Mouse (Mus musculus) forebrain, embryonic 10.5 days (tissue): ENCODE results near the gene Tmem121. TPM values are rescaled to one million over a fixed set of nuclear protein-coding genes. Genes with fewer than 3 reads are reported as not detected.

Source experiments
- DNase-seq: peaks from one replicate; pipeline ENCODE4 v3.0.0-alpha.2; 2017; ENCODE audit warnings: low spot score; ENCODE audit errors: extremely low spot score
- H3K27ac ChIP-seq: fragments of 300-500 bp; sonication (generic); 2 replicates; pipeline ENCODE4 v1.5.1; 2016; ENCODE audit warnings: mild to moderate bottlenecking
- H3K27me3 ChIP-seq: fragments of 300-500 bp; sonication (generic); 2 replicates; pipeline ENCODE4 v1.6.1; 2016; ENCODE audit warnings: mild to moderate bottlenecking; ENCODE audit not compliant: poor library complexity, severe bottlenecking
- H3K36me3 ChIP-seq: fragments of 300-500 bp; sonication (generic); replicated peaks from 2 replicates; pipeline ENCODE4 v1.6.1; 2016; ENCODE audit warnings: mild to moderate bottlenecking, moderate library complexity
- H3K4me1 ChIP-seq: fragments of 300-500 bp; sonication (generic); 2 replicates; pipeline ENCODE4 v1.6.1; 2016
- H3K4me3 ChIP-seq: fragments of 300-500 bp; sonication (generic); 2 replicates; pipeline ENCODE4 v1.5.1; 2016; ENCODE audit warnings: mild to moderate bottlenecking, moderate library complexity
- H3K9me3 ChIP-seq: fragments of 300-500 bp; sonication (generic); 2 replicates; pipeline ENCODE4 v1.6.1; 2016; ENCODE audit warnings: mild to moderate bottlenecking, moderate library complexity
- WGBS: fragments of 180-500 bp; shearing (Covaris S2); methylation state at CpG from one replicate; pipeline ENCODE4 v1.1.7; 2016; 5-methylcytosine and 5-hydroxymethylcytosine counted together
- polyA plus RNA-seq: library from polyadenylated mRNA; unstranded; fragments of >200 nt; fragmentation: Nextera tagmentation; extraction: Ambion mirVana; gene quantifications from 2 replicates; pipeline ENCODE4 v1.2.1, GENCODE M21; 2016

The Tmem121 gene
- polyA plus RNA-seq, 1 experiment from 2014 or later, result 20.3 TPM

- H3K36me3 ChIP-seq, result peaks cover 28% of the 10 kb centered on the region
- H3K4me3 ChIP-seq, result no peak overlapping the region
- H3K4me1 ChIP-seq, result peaks cover 76% of the 10 kb centered on the region
- DNase-seq, result no peak
- WGBS, result 78% methylated on average over 20 of the region's 20 CpGs
- H3K27ac ChIP-seq, result no peak overlapping the region
- peaks cover 67% of the 10 kb centered on the region for H3K27me3 ChIP-seq
- no peaks in the 10 kb centered on the region for H3K9me3 ChIP-seq
These were observed 41.6 kb upstream of the Tmem121 start for GRCm38 (mm10) chr12:113144001-113144756.

DNA sequence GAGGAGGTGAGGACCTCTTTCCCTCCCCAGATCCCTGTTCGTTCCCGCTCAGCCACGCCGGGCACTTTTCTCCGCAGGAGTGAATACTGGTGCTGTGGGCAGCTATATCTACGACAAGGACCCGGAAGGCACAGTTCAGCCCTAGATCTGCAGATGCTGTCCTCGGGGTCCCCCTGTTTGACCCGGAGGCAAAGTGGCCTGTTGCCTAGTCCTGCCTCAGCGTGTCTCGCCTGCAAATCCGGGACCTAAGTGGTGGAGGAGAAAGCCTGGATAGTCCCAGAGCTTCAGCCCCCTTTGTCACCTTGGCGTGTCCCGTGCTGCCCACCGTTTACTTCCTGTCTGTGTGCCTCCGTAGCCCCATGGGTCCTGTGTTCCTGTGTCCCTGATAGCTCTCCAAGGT lies 40.8 kb upstream of the Tmem121 start:
- Histone ChIP-seq H3K4me3 (no peak overlapping the region), H3K9me3 (no peaks in the 10 kb centered on the region), H3K27me3 (peaks cover 74% of the 10 kb centered on the region), H3K4me1 (peaks cover 72% of the 10 kb centered on the region), H3K27ac (no peak overlapping the region), H3K36me3 (peaks cover 28% of the 10 kb centered on the region)
- WGBS, result 94% methylated on average over 16 of the region's 16 CpGs
- DNase-seq, result no peak

GRCm38 (mm10) chr12:113145591-113145990 lies 40.1 kb upstream of the Tmem121 start:
- H3K27me3 ChIP-seq, result peaks cover 79% of the 10 kb centered on the region
- H3K27ac ChIP-seq, result no peak overlapping the region
- H3K4me3 ChIP-seq, result no peak overlapping the region
- H3K36me3 ChIP-seq, result peaks cover 28% of the 10 kb centered on the region
- WGBS, result 85% methylated on average over 5 of the region's 5 CpGs
- no peaks in the 10 kb centered on the region for H3K9me3 ChIP-seq
- peaks cover 66% of the 10 kb centered on the region for H3K4me1 ChIP-seq
- no peak for DNase-seq

DNA sequence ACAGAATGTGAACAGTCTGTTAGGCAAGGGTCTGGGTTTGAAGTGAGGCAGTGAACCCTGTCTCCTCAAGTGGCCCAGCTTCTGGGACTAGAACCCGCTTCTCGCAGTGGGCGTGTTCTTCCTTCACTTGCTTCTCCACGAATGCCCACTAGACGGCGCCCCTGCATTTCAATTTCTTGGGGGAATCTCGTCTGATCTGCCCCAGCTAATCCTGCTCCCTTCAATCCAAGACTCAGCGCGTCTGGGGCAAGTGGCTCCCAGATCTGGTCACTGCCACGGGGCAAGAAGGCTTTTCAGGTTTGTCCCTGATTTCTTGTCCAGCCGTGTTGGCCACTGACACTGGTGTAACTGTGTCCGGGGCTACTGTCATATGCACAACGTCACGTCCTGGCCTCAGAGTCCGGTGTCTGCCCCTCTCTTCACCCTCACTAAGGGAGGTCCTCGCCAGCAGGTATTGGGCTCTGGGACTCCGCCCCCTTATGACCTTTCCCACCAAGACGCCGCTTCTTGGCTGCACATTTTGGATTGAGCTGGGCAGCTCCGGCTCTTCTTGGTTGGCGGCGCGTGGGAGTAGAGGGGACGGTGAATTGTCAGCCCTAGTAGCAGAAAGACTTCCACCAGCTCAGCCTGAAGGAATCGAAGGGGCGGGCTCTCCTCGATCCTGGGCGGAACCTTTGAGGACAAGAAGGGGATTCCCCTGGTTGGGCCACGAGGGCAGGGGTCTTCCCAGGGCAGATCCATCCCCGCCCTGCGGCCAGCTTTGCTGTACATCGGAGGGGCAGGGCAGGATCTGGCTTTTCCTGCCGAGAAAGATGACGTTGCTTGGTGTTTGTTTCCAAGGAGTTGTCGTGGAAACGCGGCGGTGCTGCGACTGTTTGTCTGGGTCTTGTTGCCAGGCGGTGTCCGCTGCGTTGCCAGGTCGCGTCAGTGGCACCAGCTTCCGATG lies 39.3 kb upstream of the Tmem121 start, which contains the start of gene Crip1:
Gene Crip1, plus strand, starts transcription at position 205 of the 946 bp plus-strand sequence.
- peak; percentile 78 for DNase-seq
- Histone ChIP-seq H3K27me3 (peaks cover 79% of the 10 kb centered on the region), H3K9me3 (no peaks in the 10 kb centered on the region), H3K4me1 (peaks cover 65% of the 10 kb centered on the region), H3K36me3 (peaks cover 28% of the 10 kb centered on the region), H3K27ac (peak within 1 kb of the TSS; percentile 41; the same call in 1 of the 2 replicates), H3K4me3 (peak within 1 kb of the TSS; percentile 31)
- whole genome bisulfite sequencing, result 6% methylated on average over 45 of the region's 45 CpGs

DNA sequence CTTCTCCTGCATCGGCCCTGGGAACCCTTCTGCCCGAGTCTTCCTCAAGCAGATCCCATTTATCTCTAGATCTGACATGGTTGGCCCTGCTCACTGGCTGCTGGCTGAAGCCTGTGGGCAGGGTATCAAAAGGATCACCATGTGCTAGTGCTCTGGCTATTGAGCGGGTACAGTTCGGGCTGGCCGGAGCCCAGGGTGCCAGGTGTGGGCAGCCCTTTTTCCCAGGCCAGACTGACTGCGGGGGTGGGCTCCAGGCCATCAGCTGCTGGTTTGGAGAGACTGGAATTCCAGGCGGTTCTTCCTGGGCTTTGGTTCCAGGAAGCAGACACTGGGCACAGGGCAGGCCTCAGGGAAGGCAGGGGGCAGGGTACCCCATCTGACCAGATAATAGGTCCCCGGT lies 38.2 kb upstream of the Tmem121 start:
- 89% methylated on average over 8 of the region's 8 CpGs for WGBS
- Histone ChIP-seq H3K27ac (no peak overlapping the region), H3K4me1 (peaks cover 65% of the 10 kb centered on the region), H3K36me3 (peaks cover 28% of the 10 kb centered on the region), H3K27me3 (peaks cover 78% of the 10 kb centered on the region), H3K9me3 (no peaks in the 10 kb centered on the region), H3K4me3 (no peak overlapping the region)
- DNase-seq, result no peak

DNA sequence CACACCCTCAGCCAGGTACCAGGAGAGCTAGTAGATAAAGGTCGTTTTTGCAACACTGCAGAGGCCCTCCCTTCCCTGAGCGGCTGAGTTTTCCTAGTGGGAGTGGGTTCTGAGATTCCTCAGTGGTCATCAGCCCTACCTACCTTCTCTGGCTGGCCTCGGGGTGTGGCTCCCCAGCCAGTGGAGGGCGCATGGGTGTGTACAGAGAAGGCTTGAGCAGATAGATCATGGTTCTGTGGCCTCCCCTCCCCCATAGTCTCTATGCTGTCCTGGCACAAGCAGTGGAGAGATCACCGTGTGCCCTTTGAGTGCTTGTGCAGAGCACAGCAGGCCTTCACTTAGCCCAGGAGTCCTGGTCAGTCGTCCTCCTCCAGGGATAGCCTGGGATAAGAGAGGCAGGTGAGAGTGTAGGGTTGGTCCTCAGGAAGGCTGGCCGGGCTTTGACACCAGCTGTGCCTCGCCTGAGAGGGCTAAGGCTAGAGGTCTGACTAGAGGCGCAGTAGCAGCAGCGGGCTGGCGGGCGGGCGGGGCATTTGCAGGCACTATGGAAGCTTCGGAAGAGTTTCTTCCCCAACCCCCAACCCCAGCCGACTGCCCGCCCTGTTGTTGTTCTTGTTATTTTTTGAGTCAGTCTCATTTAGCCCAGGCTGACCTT lies 37.2 kb upstream of the Tmem121 start:
- Histone ChIP-seq H3K4me3 (no peak overlapping the region), H3K4me1 (peaks cover 57% of the 10 kb centered on the region), H3K36me3 (peaks cover 25% of the 10 kb centered on the region), H3K27ac (no peak overlapping the region), H3K9me3 (no peaks in the 10 kb centered on the region), H3K27me3 (peaks cover 78% of the 10 kb centered on the region)
- 34% methylated on average over 16 of the region's 16 CpGs for WGBS
- DNase-seq, result no peak

- 76% methylated on average over 4 of the region's 4 CpGs for WGBS
- peaks cover 16% of the 10 kb centered on the region for H3K36me3 ChIP-seq
- no peak overlapping the region for H3K4me3 ChIP-seq
- peaks cover 56% of the 10 kb centered on the region for H3K4me1 ChIP-seq
- DNase-seq, result no peak
- H3K27me3 ChIP-seq, result peaks cover 86% of the 10 kb centered on the region
- no peak overlapping the region for H3K27ac ChIP-seq
- H3K9me3 ChIP-seq, result no peaks in the 10 kb centered on the region
These were observed 36.4 kb upstream of the Tmem121 start for GRCm38 (mm10) chr12:113149341-113149740.

GRCm38 (mm10) chr12:113149896-113150295 lies 35.8 kb upstream of the Tmem121 start:
- peaks cover 59% of the 10 kb centered on the region for H3K4me1 ChIP-seq
- no peak overlapping the region for H3K27ac ChIP-seq
- no peak overlapping the region for H3K4me3 ChIP-seq
- H3K36me3 ChIP-seq, result peaks cover 11% of the 10 kb centered on the region
- no peak for DNase-seq
- 73% methylated on average over 3 of the region's 3 CpGs for WGBS
- peaks cover 92% of the 10 kb centered on the region for H3K27me3 ChIP-seq
- H3K9me3 ChIP-seq, result no peaks in the 10 kb centered on the region

GRCm38 (mm10) chr12:113150591-113150990 lies 35.1 kb upstream of the Tmem121 start:
- Histone ChIP-seq H3K4me3 (no peak overlapping the region), H3K4me1 (peaks cover 65% of the 10 kb centered on the region), H3K9me3 (no peaks in the 10 kb centered on the region), H3K27ac (no peak overlapping the region), H3K36me3 (peaks cover 4% of the 10 kb centered on the region), H3K27me3 (peaks cover 94% of the 10 kb centered on the region)
- no peak for DNase-seq
- 90% methylated on average over 4 of the region's 4 CpGs for WGBS

- Histone ChIP-seq H3K4me1 (peaks cover 63% of the 10 kb centered on the region), H3K9me3 (no peaks in the 10 kb centered on the region), H3K36me3 (no peaks in the 10 kb centered on the region), H3K27ac (no peak overlapping the region), H3K4me3 (no peak overlapping the region), H3K27me3 (peaks cover 90% of the 10 kb centered on the region)
- no peak for DNase-seq
- WGBS, result 82% methylated on average over 8 of the region's 8 CpGs
These were observed 34.7 kb upstream of the Tmem121 start for GRCm38 (mm10) chr12:113151046-113151445.

DNA sequence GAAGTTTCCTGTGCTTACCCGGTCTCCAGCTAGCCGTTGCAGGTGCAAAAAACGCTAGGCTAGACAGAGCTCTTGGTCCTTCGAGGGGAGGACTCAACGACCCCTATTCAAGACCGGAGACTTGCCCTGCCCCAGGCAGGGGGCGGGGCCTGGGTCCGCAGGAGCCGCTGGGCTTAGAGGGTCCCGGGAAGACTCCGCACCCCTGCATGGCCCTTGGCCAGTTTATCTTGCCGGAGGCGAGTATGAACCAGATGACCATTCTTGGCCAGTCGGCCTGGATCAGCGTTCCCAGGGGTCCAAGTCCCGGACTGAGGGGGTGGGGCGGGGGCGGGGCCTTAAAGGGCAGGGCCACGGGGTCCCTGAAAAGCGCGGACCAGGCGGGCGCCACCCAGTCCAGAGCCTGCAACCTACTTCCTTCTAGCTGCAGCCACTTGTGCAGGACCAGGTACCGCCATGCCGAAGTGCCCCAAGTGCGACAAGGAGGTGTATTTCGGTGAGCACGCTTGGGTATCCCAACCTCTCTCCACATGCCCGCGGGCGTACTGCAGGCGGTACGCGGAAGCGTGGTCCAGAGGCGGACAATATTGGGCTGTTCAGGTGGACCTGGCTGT lies 34.0 kb upstream of the Tmem121 start:
- peaks cover 59% of the 10 kb centered on the region for H3K4me1 ChIP-seq

GRCm38 (mm10) chr12:113152272-113152661 lies 33.5 kb upstream of the Tmem121 start:
- no peak for DNase-seq
- H3K27ac ChIP-seq, result peak overlapping the region; percentile 78
- H3K4me1 ChIP-seq, result peaks cover 62% of the 10 kb centered on the region
- H3K27me3 ChIP-seq, result peaks cover 78% of the 10 kb centered on the region
- no peaks in the 10 kb centered on the region for H3K36me3 ChIP-seq
- H3K9me3 ChIP-seq, result no peaks in the 10 kb centered on the region
- H3K4me3 ChIP-seq, result peak overlapping the region; percentile 63
- WGBS, result 23% methylated on average over 19 of the region's 19 CpGs

More for the DNA sequence above, 34.0 kb upstream of the Tmem121 start:
- no peaks in the 10 kb centered on the region for H3K9me3 ChIP-seq
- peaks cover 83% of the 10 kb centered on the region for H3K27me3 ChIP-seq
- peak; percentile 58 for DNase-seq
- peak overlapping the region; percentile 78 for H3K27ac ChIP-seq
- H3K36me3 ChIP-seq, result no peaks in the 10 kb centered on the region
- peak overlapping the region; percentile 63 for H3K4me3 ChIP-seq
- under 1% methylated on average over 36 of the region's 36 CpGs for WGBS
